Mouse (Mus musculus): ENCODE measurements around the gene Gpr33. TPM values are rescaled to one million over a fixed set of nuclear protein-coding genes. Genes with fewer than 3 reads are reported as not detected.

Gpr33 gene
- total RNA-seq (2021): not detected

GRCm38 (mm10) chr12:52027963-52028362 lies at the start of gene Gpr33:
Gene Gpr33 (minus strand): TSS chr12:52028063.
- DNase-seq: no peak

- DNase-seq: no peak
Observed at GRCm38 (mm10) chr12:52049324-52049723, 21.5 kb upstream of the Gpr33 start.

GRCm38 (mm10) chr12:52046371-52046770 lies 18.5 kb upstream of the Gpr33 start:
- no peak for DNase-seq

- DNase-seq: no peak
Observed at GRCm38 (mm10) chr12:52042818-52043336, 15.0 kb upstream of the Gpr33 start.

GRCm38 (mm10) chr12:52038352-52038751 lies 10.5 kb upstream of the Gpr33 start:
- DNase-seq: no peak

GRCm38 (mm10) chr12:52034956-52035355 lies 7.1 kb upstream of the Gpr33 start:
- no peak for DNase-seq

GRCm38 (mm10) chr12:52032276-52032675 lies 4.4 kb upstream of the Gpr33 start:
- DNase-seq: no peak

- no peak for DNase-seq
Observed at GRCm38 (mm10) chr12:52014494-52015029, 13.3 kb downstream of the Gpr33 start.

GRCm38 (mm10) chr12:52014044-52014443 lies 13.8 kb downstream of the Gpr33 start:
- no peak for DNase-seq

GRCm38 (mm10) chr12:52013274-52013673 lies 14.6 kb downstream of the Gpr33 start:
- no peak for DNase-seq

- DNase-seq: no peak
Observed at GRCm38 (mm10) chr12:52012159-52012558, 15.7 kb downstream of the Gpr33 start.

- no peak for DNase-seq
Observed at GRCm38 (mm10) chr12:52010630-52010961, 17.3 kb downstream of the Gpr33 start.

GRCm38 (mm10) chr12:52009928-52010629 lies 17.8 kb downstream of the Gpr33 start:
- DNase-seq: no peak

- no peak for DNase-seq
Observed at GRCm38 (mm10) chr12:52006633-52006994, 21.2 kb downstream of the Gpr33 start.

- peak; percentile 91 to 92 for DNase-seq
Observed at GRCm38 (mm10) chr12:52005877-52006632, 21.8 kb downstream of the Gpr33 start, which contains the start of gene Dtd2. Gene Dtd2 (minus strand): TSS chr12:52006501.

GRCm38 (mm10) chr12:52002746-52003145 lies 25.1 kb downstream of the Gpr33 start:
- no peak for DNase-seq

- peak; percentile 13 to 42 for DNase-seq
Observed at GRCm38 (mm10) chr12:52001544-52001943, 26.3 kb downstream of the Gpr33 start.

GRCm38 (mm10) chr12:51998366-51998932 lies 29.4 kb downstream of the Gpr33 start:
- no peak for DNase-seq

GRCm38 (mm10) chr12:51995738-51996536 lies 31.9 kb downstream of the Gpr33 start:
- DNase-seq: no peak

GRCm38 (mm10) chr12:51990629-51991028 lies 37.2 kb downstream of the Gpr33 start:
- DNase-seq: no peak

- no peak for DNase-seq
Observed at GRCm38 (mm10) chr12:51988536-51988935, 39.3 kb downstream of the Gpr33 start.

- no peak for DNase-seq
Observed at GRCm38 (mm10) chr12:51985826-51986225, 42.0 kb downstream of the Gpr33 start.
